Mouse (Mus musculus): ENCODE results near the gene Tcf7l2. TPM values are rescaled to one million over a fixed set of nuclear protein-coding genes. Genes with fewer than 3 reads are reported as not detected.
A peak's percentile ranks its signal among the peaks of the same experiment; 100 is the strongest.

The Tcf7l2 gene
- total and polyA plus RNA-seq, 2 experiments, result 3.2 to 14.6 TPM

DNA sequence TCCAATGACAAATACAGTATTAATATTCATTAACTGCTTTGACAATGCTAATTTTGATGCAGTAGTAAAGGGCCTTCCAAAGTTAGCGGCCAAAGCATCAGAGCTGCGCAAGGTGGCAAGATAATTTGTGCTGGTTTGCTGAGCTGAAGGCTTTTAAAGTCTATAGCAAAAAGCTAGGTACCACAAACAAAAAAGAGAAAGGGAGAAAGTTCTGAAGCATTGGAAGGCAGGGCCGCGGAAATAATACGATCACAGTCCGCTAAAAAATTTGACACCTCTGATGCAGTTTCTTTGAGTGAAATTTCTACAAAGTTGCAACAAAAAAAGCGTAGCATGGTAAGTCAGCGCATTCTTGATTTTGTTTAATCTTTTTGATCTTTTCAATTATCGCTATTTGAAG lies 152.8 kb downstream of the Tcf7l2 start:
- TF ChIP-seq POLR2A (IDR thresholded peaks at IDR 0.05; ENCODE audit: extremely low read depth, insufficient read depth, low read length) (no peak), CTCF (IDR thresholded peaks at IDR 0.05; ENCODE audit: low read depth, low read length) (no peak)
- no peak for DNase-seq (ENCODE audit: extremely low read depth, low read depth, low spot score)
- no peaks in the 10 kb centered on the region for H3K27me3 ChIP-seq (ENCODE audit: control insufficient read depth, insufficient read depth, low read length)
- no peak overlapping the region for H3K27ac ChIP-seq (replicated peaks; ENCODE audit: insufficient read depth, low read depth, low read length)
- peaks cover 13% of the 10 kb centered on the region; the same call in 1 of the 2 replicates for H3K79me2 ChIP-seq (ENCODE audit: control insufficient read depth, insufficient read depth, low read length)
- H3K4me1 ChIP-seq (ENCODE audit: control insufficient read depth, insufficient read depth, low read length), result peaks cover 16% of the 10 kb centered on the region
- 94% methylated on average over 9 of the region's 9 CpGs for WGBS
- no peak overlapping the region for H3K4me3 ChIP-seq (ENCODE audit: insufficient read depth, low read depth, low read length)
- H3K9ac ChIP-seq (ENCODE audit: low read depth, low read length), result no peak overlapping the region
- H3K36me3 ChIP-seq (ENCODE audit: control insufficient read depth, insufficient read depth, low read length), result no peaks in the 10 kb centered on the region

DNA sequence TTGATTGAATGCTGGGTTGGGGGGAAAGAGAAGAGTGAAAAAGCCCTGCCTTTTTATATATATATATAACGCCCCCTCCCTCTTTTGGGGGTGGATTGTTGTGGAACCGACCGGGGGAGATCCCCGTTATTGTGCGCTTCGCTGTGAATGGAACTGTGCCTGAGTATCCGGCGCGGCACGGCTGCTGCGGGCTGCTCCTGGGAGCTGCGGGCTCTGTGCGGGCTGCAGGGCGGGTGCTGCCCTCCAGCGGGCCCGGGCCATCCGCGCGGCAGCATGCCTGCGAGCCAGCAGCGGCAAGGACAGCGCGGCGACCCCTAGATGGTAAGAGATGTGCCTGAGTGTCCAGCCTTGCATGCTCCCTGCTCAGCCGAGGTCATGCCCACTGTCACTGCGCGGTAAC lies 153.7 kb downstream of the Tcf7l2 start:
- TF ChIP-seq POLR2A (IDR thresholded peaks at IDR 0.05; ENCODE audit: extremely low read depth, insufficient read depth, low read length) (no peak), CTCF (IDR thresholded peaks at IDR 0.05; ENCODE audit: low read depth, low read length) (peak; percentile 51)
- H3K4me1 ChIP-seq (ENCODE audit: control insufficient read depth, insufficient read depth, low read length), result peaks cover 14% of the 10 kb centered on the region
- peak overlapping the region; percentile 25; the same call in 1 of the 2 replicates for H3K4me3 ChIP-seq (ENCODE audit: insufficient read depth, low read depth, low read length)
- no peak overlapping the region for H3K27ac ChIP-seq (replicated peaks; ENCODE audit: insufficient read depth, low read depth, low read length)
- peaks cover 19% of the 10 kb centered on the region; the same call in 1 of the 2 replicates for H3K79me2 ChIP-seq (ENCODE audit: control insufficient read depth, insufficient read depth, low read length)
- H3K36me3 ChIP-seq (ENCODE audit: control insufficient read depth, insufficient read depth, low read length), result no peaks in the 10 kb centered on the region
- no peak for DNase-seq (ENCODE audit: extremely low read depth, low read depth, low spot score)
- 3% methylated on average over 27 of the region's 27 CpGs for WGBS
- H3K9ac ChIP-seq (ENCODE audit: low read depth, low read length), result peak overlapping the region; percentile 6; the same call in 1 of the 2 replicates
- no peaks in the 10 kb centered on the region for H3K27me3 ChIP-seq (ENCODE audit: control insufficient read depth, insufficient read depth, low read length)

GRCm38 (mm10) chr19:55895807-55896420 lies 154.3 kb downstream of the Tcf7l2 start:
- WGBS, result 56% methylated on average over 4 of the region's 4 CpGs
- Histone ChIP-seq H3K4me3 (ENCODE audit: insufficient read depth, low read depth, low read length) (no peak overlapping the region), H3K36me3 (ENCODE audit: control insufficient read depth, insufficient read depth, low read length) (no peaks in the 10 kb centered on the region), H3K27me3 (ENCODE audit: control insufficient read depth, insufficient read depth, low read length) (no peaks in the 10 kb centered on the region), H3K79me2 (ENCODE audit: control insufficient read depth, insufficient read depth, low read length) (peaks cover 19% of the 10 kb centered on the region; the same call in 1 of the 2 replicates), H3K27ac (replicated peaks; ENCODE audit: insufficient read depth, low read depth, low read length) (no peak overlapping the region), H3K9ac (ENCODE audit: low read depth, low read length) (no peak overlapping the region), H3K4me1 (ENCODE audit: control insufficient read depth, insufficient read depth, low read length) (peaks cover 14% of the 10 kb centered on the region)
- no peak for DNase-seq (ENCODE audit: extremely low read depth, low read depth, low spot score)
- TF ChIP-seq POLR2A (IDR thresholded peaks at IDR 0.05; ENCODE audit: extremely low read depth, insufficient read depth, low read length), result no peak
- no peak for TF ChIP-seq CTCF (IDR thresholded peaks at IDR 0.05; ENCODE audit: low read depth, low read length)

GRCm38 (mm10) chr19:55896629-55897028 lies 155.0 kb downstream of the Tcf7l2 start:
- Histone ChIP-seq H3K4me3 (ENCODE audit: insufficient read depth, low read depth, low read length) (no peak overlapping the region), H3K27me3 (ENCODE audit: control insufficient read depth, insufficient read depth, low read length) (no peaks in the 10 kb centered on the region), H3K9ac (ENCODE audit: low read depth, low read length) (no peak overlapping the region), H3K4me1 (ENCODE audit: control insufficient read depth, insufficient read depth, low read length) (peaks cover 9% of the 10 kb centered on the region), H3K27ac (replicated peaks; ENCODE audit: insufficient read depth, low read depth, low read length) (no peak overlapping the region), H3K36me3 (ENCODE audit: control insufficient read depth, insufficient read depth, low read length) (no peaks in the 10 kb centered on the region), H3K79me2 (ENCODE audit: control insufficient read depth, insufficient read depth, low read length) (peaks cover 22% of the 10 kb centered on the region; the same call in 1 of the 2 replicates)
- DNase-seq (ENCODE audit: extremely low read depth, low read depth, low spot score), result no peak
- no peak for TF ChIP-seq CTCF (IDR thresholded peaks at IDR 0.05; ENCODE audit: low read depth, low read length)
- TF ChIP-seq POLR2A (IDR thresholded peaks at IDR 0.05; ENCODE audit: extremely low read depth, insufficient read depth, low read length), result no peak
- 90% methylated on average over 10 of the region's 10 CpGs for WGBS

- no peaks in the 10 kb centered on the region for H3K27me3 ChIP-seq (ENCODE audit: control insufficient read depth, insufficient read depth, low read length)
- H3K79me2 ChIP-seq (ENCODE audit: control insufficient read depth, insufficient read depth, low read length), result peaks cover 35% of the 10 kb centered on the region; the same call in 1 of the 2 replicates
- 94% methylated on average over 12 of the region's 12 CpGs for WGBS
- no peak overlapping the region for H3K4me3 ChIP-seq (ENCODE audit: insufficient read depth, low read depth, low read length)
- DNase-seq (ENCODE audit: extremely low read depth, low read depth, low spot score), result no peak
- H3K27ac ChIP-seq (replicated peaks; ENCODE audit: insufficient read depth, low read depth, low read length), result no peak overlapping the region
- peaks cover under 1% of the 10 kb centered on the region; the same call in 1 of the 2 replicates for H3K36me3 ChIP-seq (ENCODE audit: control insufficient read depth, insufficient read depth, low read length)
- no peaks in the 10 kb centered on the region for H3K4me1 ChIP-seq (ENCODE audit: control insufficient read depth, insufficient read depth, low read length)
- no peak for TF ChIP-seq CTCF (IDR thresholded peaks at IDR 0.05; ENCODE audit: low read depth, low read length)
- TF ChIP-seq POLR2A (IDR thresholded peaks at IDR 0.05; ENCODE audit: extremely low read depth, insufficient read depth, low read length), result no peak
- H3K9ac ChIP-seq (ENCODE audit: low read depth, low read length), result no peak overlapping the region
Measured at GRCm38 (mm10) chr19:55902573-55903385, 161.2 kb downstream of the Tcf7l2 start.

Measured in liver, adult 2 months (tissue).